Mouse (Mus musculus): ENCODE results near the gene Timm44.

Gene Timm44

DNA sequence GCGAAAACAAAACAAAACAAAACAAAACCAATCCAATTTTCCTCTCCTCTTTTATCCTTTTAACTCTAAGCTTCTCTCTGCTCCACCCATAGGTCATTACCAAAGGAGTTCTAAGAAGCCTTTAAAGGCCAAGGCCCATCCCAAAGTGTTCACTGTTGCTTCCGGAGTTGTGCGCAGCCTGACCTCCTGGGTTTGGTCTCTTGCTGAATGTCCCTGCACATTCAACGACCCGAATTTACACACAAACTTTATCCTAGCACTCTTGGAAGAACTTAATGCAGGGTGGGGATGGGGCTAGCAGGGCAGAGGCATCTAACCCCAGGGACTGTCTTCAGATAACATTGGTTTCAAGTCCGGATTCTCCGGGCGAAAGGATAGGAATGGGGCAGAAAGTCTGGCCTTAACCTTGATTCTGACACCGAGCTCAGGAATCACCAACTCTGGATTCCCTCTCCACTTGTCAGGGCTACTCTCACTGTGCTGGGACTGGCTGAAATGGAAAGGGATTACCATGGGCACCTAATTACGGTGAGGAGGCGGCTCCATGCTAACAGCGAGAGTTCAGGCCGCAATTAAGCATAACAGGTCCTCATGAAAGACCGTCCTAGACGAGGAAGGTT is 37.8 kb downstream of the Timm44 start:
- no peak for DNase-seq (ENCODE audit: low spot score in 2 of 2)

DNA sequence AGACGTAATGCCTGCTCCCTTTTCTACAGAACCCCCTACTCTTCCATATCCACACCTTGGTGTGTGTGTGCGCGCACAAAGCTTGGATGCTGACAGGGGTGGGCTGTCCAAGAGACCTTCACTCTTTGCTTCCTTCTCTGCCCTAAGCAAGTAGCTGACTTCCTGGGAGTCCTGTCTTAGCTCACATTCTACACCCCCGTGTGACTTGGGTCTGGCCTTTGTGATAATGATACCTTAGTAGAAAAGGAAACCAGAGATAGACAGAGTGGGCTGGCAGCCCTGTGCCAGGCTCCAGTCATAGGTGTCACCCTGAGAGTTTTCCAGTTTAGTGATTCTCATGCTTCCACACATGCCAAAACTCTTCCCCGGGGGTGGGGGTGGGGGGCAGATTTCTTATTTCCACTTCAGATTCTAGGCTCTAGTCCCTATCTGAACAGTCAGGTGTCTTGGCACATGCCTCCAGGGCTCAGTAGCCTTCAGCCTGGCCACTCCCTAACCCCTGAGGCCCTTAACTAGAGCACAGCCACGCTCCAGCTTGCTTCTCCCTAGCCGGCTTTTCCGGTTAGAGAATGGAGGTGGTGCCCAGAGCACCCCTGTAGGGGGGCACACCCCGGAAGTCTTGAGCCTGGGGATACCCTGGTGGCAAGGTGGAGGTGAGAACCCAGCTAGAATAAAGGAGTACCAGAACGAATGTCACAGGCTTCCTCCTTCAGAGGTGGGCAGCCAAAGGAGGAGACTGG is 44.9 kb downstream of the Timm44 start:
- DNase-seq (ENCODE audit: low spot score in 2 of 2): peak in 1 of 2 experiments; percentile 12

DNA sequence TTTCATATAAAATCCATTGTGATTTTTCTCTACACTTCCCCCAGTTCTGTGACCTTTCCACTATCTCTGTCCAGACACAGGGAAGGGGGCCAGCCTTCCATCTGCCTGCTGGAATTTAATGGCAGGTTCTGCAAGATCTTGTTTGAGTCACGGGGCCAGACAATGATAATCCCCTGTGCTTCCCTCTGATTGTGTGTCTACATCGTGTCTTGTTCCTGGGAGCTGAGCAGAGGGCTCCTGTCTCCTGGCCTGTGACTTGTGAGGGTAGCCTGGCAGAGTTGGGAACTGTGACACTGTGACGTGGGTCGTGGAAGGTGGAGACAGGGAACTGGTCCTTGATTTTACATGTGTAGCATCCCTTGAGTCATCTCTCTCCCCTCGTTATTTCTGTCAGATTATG is 45.9 kb downstream of the Timm44 start:
- DNase-seq (ENCODE audit: low spot score in 2 of 2): no peak

DNA sequence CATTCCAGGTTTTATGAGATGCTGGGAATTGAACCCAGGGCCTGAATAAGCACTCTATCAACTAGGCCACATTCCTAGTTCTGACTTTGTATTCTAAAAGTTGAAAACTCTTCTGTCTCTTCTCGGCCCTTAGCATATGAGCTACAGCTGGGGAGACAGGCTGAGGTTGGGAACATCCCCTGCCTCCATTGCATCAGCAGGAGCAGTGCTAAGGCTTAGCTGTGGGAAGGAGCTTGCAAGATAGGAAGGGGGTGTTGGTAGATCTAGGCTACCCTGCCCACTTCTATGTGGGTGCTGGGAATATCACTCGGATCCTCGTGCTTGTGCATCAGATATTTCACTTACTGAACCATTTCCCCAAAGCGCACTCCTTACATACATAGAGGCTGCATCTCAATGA is 47.8 kb downstream of the Timm44 start:
- DNase-seq (ENCODE audit: low spot score in 2 of 2): no peak

DNA sequence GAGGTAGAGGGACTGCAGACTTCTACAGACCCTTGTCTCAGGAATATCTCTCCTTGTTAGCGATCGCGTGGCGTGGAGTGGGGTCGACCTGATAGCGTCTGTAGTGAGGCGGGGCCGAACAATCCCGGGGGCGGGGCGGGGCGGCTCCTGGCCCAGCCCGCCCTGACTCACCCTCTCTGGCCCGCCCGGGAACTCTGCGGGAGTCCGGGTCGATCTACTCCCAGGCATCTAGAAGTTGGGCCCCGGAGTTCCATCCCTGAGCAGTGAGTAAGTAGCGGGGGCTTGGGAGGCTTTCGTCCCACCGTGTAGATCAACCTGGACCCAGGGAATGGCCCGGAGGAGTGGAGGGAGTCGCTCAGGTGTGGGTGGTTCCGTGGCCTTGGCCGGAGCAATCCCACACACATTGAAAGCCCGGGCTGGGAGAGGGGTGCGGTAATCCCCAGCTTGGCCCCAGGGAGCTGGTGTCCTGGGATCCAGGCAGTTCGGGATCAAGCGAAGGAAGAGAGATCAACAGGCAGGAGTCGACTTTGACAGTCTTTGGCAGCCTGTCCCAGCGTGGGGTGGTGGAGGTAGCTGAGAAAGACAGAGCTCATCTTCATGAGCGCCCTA is 48.9 kb downstream of the Timm44 start, which contains the start of gene Lrrc8e:
Lrrc8e (plus strand) TSS at position 89 of the 609 bp plus-strand sequence.
- no peak for DNase-seq (ENCODE audit: low spot score in 2 of 2)

DNA sequence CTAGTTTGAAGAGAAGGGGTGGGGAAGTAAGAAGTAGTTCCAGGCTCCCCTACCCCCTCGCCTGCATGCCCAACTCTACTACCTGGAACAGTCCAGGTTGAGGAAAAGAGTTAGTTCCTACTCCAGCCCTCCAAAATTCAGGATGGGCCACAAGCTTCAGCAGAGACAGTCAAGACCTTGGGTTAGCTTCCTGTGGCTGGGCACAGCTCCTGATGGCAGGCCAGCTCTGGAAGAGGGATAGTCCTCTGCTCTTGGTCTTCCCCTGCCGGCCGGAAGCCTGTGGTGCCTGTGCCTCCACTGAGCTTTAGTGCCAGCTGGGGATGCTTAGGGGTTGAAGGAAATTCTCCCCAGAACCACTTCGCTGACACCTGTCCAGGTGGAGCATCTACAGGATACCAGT is 49.4 kb downstream of the Timm44 start:
- DNase-seq (ENCODE audit: low spot score in 2 of 2): no peak

DNA sequence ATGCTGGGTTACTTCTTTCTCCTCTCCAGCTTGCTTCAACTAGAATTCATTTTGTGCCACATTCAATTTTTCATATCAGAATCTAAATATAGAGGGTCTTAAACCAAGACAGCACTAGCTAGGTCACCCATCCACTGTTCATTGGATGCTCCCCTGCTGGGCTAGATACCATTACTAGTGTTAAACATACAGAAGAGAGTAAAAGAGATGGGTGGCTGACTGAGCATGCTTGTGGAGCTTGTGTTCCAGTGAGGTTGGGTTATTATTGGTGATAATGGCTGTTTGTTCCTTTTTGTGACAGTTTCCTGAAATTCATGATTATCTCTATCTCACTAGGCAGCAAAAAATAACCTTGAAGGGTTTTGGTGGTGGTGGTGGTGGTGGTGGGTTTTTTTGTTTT is 53.7 kb downstream of the Timm44 start:
- no peak for DNase-seq (ENCODE audit: low spot score in 2 of 2)

DNA sequence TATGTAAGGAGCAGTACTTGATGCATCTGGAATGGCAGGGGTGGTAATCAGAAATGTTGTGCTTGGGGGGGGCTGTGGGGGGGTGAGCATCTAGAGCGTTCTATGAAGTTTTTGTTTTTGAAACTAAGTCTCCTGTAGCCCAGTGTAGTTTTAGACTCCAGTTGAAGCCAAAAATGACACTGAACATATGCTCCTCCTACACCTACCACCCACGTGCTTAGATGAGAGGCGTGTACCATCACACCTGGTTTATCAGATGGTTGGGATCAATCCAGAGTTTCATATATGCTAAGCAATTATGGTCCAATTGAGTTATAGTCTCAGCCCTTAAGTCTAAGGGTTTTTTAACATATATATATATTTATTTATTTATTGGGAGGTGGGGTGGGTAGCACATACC is 56.1 kb downstream of the Timm44 start:
- no peak for DNase-seq (ENCODE audit: low spot score in 2 of 2)

DNA sequence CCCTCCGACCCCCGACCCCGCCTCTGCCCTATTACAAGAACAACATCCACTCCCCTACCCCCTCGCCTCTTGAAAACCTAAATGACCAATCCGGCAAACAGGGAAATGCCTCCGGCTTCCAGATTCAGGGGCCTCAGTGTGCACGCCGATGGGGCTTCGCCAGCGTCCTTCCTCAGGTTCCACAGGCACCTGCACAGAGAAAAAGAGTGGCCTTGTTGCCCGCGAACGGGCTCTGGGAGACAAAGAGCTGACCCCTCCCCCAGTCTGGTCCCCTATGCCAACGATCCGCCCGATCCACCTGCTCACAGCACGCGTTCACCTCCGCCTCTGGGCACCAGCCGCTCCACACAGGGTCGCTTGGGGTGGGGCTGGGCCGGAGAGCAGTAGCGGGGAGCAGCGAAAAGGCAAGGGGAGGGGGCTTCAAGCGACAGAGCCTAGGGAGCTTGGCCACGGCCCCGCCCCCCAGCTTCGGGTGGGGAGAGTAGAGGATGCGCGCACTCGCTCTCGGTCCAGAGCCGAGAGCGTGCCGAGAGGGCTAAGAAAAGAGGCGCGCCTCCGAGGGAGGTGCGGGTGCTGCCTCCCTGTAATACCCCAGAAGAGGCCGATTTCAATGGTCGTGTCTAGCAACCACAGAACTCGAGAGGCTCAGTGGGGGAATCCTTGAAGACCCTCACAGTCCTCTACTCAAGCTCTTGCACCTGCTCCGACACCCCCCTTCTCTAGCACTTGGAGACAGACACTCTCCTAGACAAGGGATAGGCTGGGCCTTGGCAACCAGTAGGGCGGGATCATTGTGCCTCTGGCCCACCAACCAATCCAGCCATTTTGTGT is 58.7 kb downstream of the Timm44 start, which contains the start of gene Prr36:
Prr36 (minus strand) TSS at position 669 of the 831 bp plus-strand sequence.
- DNase-seq (ENCODE audit: low spot score in 2 of 2): no peak

DNA sequence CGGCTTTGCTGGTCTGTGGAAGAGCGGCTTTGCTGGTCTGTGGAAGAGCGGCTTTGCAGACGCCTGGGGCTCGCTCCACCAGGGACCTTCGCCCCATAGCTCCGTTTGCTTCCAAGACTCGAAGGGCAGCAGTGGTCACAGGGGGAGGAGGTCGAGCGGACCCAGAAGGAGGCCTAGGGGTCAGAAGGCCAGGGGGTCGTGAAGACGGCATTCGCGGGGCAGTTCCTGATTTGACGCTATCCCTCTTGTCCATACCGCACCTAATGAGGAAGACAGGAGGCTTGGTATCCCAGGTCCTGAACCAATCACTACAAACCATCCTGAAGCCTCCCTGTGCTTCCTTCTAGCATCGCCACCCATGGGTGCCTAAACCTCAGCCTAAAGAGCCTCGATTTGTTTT is 59.4 kb downstream of the Timm44 start:
- DNase-seq (ENCODE audit: low spot score in 2 of 2): no peak

DNA sequence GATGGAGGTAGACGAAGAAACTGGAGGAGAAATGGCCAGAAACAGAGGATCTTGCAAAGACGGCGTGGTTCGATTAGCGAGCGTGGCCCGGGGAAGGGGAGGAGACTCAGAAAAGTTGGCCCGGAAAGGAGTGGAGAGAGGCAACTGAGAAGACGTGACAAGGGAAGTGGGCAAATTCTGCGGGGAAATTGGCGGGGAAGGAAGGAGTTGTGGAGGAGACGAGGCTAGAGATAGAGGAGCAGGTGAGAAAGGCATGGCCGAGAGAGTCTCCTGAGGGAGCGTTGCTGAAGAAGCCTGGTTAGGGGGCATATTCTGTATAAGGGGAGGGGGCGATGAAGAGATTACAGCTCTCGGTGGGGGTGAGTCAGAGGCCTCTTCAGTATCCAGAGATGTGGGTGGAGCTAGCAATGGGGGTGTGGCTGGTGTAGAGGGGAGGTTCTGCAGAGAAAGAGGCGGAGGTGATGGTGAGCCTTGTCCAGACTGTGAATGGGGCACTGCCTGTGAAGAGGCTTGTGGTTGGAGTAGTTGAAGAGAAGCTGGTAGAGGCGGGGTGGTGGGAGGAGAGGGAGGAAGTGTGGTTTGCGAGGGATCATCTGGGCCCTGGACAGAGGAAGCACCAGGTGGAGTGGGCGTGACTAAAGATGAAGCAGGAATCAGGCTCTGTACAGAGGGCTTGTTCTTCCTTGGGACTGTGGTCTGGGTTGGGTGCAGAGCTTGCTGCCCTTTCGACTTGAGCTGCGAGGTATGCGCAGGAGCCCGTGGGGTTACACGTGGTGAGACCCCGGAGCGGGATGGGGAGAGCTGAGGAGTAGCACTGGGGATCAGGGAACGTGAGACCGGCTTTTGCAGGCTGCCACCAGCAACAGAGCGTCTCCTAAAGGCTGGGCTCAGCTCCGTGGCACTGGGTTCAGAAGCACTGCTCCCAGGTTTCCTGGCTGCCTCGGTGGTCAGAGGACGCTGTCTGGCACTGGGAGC is 61.4 kb downstream of the Timm44 start:
- DNase-seq (ENCODE audit: low spot score in 2 of 2): peak; percentile 48 to 70

DNA sequence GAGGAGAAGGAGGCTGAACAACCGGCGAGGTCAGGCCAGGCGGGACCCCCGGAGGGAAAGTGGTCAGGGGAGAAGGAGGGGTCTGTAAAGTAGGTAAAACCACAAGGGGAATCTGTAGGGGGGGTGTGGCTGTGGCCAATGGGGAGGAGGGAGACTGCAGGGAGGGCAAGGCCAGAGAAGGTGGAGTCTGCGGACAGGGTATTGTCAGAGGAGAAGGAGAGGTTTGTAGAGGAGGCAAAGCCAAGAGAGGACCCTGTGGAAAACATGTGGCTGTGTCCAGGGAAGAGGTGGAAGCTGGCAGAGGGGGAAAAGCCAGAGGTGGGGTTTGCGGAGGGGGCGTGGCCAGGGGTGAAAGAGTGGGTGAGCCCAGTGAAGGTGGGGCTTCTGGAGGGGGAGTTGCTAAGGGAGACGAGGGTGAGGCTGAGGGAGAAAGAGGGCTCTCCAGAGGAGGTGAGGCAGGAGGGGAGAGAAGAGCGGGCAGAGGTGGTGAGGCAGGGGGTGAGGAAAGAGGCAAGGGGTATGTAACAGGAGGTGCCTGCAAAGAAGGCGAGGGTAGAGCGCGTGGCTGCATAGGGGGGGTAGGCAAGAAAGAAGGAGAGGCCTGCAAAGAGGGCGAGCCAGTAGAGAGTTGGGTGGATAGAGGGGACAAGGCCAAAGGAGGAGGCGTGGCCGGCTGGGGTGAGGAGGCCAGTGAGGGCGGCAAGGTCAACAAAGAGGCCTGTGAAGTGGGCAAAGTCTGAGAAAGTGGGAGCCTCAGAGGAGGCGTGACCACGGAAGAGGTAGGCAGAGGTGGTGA is 62.3 kb downstream of the Timm44 start:
- peak in 1 of 2 experiments; percentile 71 for DNase-seq (ENCODE audit: low spot score in 2 of 2)

DNA sequence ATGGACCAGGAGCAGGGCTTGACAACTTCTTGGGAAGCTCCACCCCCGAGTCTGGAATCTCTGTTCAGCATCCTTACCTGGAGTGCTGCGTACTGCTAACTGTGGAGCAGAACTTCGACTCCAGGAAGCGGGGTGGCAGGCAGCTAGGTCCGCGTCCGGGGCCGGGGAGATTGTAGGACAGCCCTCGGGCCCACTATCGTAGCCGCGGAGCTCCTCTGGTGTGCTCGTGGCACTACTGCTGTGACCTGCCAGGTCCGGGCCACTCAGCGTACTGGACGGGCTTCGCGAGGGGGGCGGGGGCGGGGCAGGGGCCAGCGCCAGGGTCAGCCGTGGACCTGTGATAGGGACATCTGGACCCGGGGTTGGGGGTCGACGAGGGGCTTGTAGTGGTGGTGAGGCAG is 62.9 kb downstream of the Timm44 start:
- DNase-seq (ENCODE audit: low spot score in 2 of 2): peak in 1 of 2 experiments; percentile 69

DNA sequence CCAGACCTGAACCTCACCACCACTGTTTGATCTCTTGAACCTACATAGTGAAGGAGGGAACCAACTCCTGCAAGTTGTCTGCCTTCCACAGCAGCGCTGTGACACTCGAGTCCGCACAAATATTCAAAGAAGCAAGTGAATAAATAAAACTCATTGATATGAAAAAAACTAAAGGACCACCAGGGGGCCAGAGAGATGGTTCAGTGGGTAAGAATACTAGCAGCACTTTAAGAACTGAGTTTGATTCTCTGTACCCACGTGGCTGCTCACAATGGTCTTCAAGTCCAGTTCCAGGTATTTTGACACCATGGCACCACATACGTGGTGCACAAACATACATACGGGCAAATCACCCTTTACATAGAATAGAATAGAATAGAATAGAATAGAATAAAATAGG is 64.6 kb downstream of the Timm44 start:
- DNase-seq (ENCODE audit: low spot score in 2 of 2): no peak
